Mouse (Mus musculus) lung, postnatal 0 days (tissue): ENCODE measurements around the gene Mcur1. TPM values are rescaled to one million over a fixed set of nuclear protein-coding genes. Genes with fewer than 3 reads are reported as not detected.

Source experiments
- ATAC-seq: fragments of 200-750 bp; cut with Nextera tagmentation; 2 replicates; pipeline ENCODE4 v1.8.0; 2017; ENCODE audit warnings: moderate library complexity
- DNase-seq: peaks from one replicate; pipeline ENCODE4 v3.0.0-alpha.2; 2016; ENCODE audit warnings: low spot score
- H3K27ac ChIP-seq: fragments of 300-500 bp; sonication (generic); 2 replicates; pipeline ENCODE4 v1.5.1; 2014; ENCODE audit warnings: antibody characterized with exemption, mild to moderate bottlenecking, low read length, mixed read lengths
- H3K27me3 ChIP-seq: fragments of 300-500 bp; sonication (generic); replicated peaks from 2 replicates; pipeline ENCODE4 v1.6.1; 2014; ENCODE audit warnings: low read length, mixed read lengths; ENCODE audit not compliant: insufficient read depth
- H3K36me3 ChIP-seq: fragments of 300-500 bp; sonication (generic); 2 replicates; pipeline ENCODE4 v1.6.1; 2014; ENCODE audit warnings: low read length, mixed read lengths; ENCODE audit not compliant: insufficient read depth
- H3K4me1 ChIP-seq: fragments of 300-500 bp; sonication (generic); 2 replicates; pipeline ENCODE4 v1.6.1; 2014; ENCODE audit warnings: antibody characterized with exemption, low read depth, low read length, mixed read lengths; ENCODE audit not compliant: insufficient read depth
- H3K4me2 ChIP-seq: fragments of 300-500 bp; sonication (generic); replicated peaks from 2 replicates; pipeline ENCODE4 v1.6.1; 2014; ENCODE audit warnings: low read depth, mild to moderate bottlenecking, low read length, moderate library complexity, mixed read lengths
- H3K4me3 ChIP-seq: fragments of 300-500 bp; sonication (generic); 2 replicates; pipeline ENCODE4 v1.5.1; 2014; ENCODE audit warnings: low read depth, low read length
- H3K9ac ChIP-seq: fragments of 300-500 bp; sonication (generic); replicated peaks from 2 replicates; pipeline ENCODE4 v1.6.1; 2014; ENCODE audit warnings: low read depth, mild to moderate bottlenecking
- H3K9me3 ChIP-seq: fragments of 300-500 bp; sonication (generic); 2 replicates; pipeline ENCODE4 v1.6.1; 2016; ENCODE audit warnings: low read length, mixed read lengths
- CTCF ChIP-seq: IDR thresholded peaks from 2 replicates; pipeline ENCODE4 v1.5.1; 2016; ENCODE audit warnings: antibody characterized with exemption, mild to moderate bottlenecking
- EP300 ChIP-seq: IDR thresholded peaks from 2 replicates; pipeline ENCODE4 v1.6.1; 2016; ENCODE audit warnings: antibody characterized with exemption, mild to moderate bottlenecking, control low read depth
- WGBS: fragments of 180-500 bp; shearing (Covaris S2); extraction: QIAGEN DNeasy Blood & Tissue Kit; methylation state at CpG from one replicate; pipeline ENCODE4 v1.1.7; 2014; 5-methylcytosine and 5-hydroxymethylcytosine counted together
- polyA plus RNA-seq: library from polyadenylated mRNA; unstranded; fragments of >200 nt; fragmentation: Nextera tagmentation; extraction: Ambion mirVana; gene quantifications from 2 replicates; pipeline ENCODE4 v1.2.1, GENCODE M21; 2015

The Mcur1 gene
- polyA plus RNA-seq, 1 experiment from 2014 or later, result 20.0 TPM

- H3K9me3 ChIP-seq, result no peaks in the 10 kb centered on the region
- no peak overlapping the region for H3K27ac ChIP-seq
- ATAC-seq, result no peak
- H3K4me3 ChIP-seq, result no peak overlapping the region
- no peak overlapping the region for H3K4me2 ChIP-seq
- peak; percentile 48 for DNase-seq
- no peak overlapping the region for H3K9ac ChIP-seq
- 71% methylated on average over 25 of the region's 25 CpGs for WGBS
- no peak for TF ChIP-seq EP300
- TF ChIP-seq CTCF, result no peak
- H3K4me1 ChIP-seq, result no peaks in the 10 kb centered on the region
- no peaks in the 10 kb centered on the region for H3K27me3 ChIP-seq
- H3K36me3 ChIP-seq, result no peaks in the 10 kb centered on the region
Observed at GRCm38 (mm10) chr13:43567141-43567891, 7.3 kb upstream of the Mcur1 start.

GRCm38 (mm10) chr13:43566184-43566583, 6.2 kb upstream of the Mcur1 start:
- TF ChIP-seq CTCF (no peak), EP300 (no peak)
- H3K4me1 ChIP-seq, result no peaks in the 10 kb centered on the region
- no peak overlapping the region for H3K4me2 ChIP-seq
- ATAC-seq, result no peak
- H3K36me3 ChIP-seq, result no peaks in the 10 kb centered on the region
- 89% methylated on average over 8 of the region's 8 CpGs for WGBS
- no peaks in the 10 kb centered on the region for H3K9me3 ChIP-seq
- DNase-seq, result no peak
- H3K27ac ChIP-seq, result no peak overlapping the region
- no peak overlapping the region for H3K9ac ChIP-seq
- no peak overlapping the region for H3K4me3 ChIP-seq
- H3K27me3 ChIP-seq, result no peaks in the 10 kb centered on the region

- no peak overlapping the region for H3K4me3 ChIP-seq
- no peak overlapping the region for H3K4me2 ChIP-seq
- H3K27me3 ChIP-seq, result no peaks in the 10 kb centered on the region
- H3K9ac ChIP-seq, result no peak overlapping the region
- no peaks in the 10 kb centered on the region for H3K9me3 ChIP-seq
- H3K36me3 ChIP-seq, result no peaks in the 10 kb centered on the region
- H3K4me1 ChIP-seq, result no peaks in the 10 kb centered on the region
- DNase-seq (peak; percentile 91), ATAC-seq (peak; percentile 53; the same call in 1 of the 2 replicates)
- 8% methylated on average over 9 of the region's 9 CpGs for WGBS
- TF ChIP-seq CTCF (peak; percentile 95), EP300 (no peak)
- H3K27ac ChIP-seq, result no peak overlapping the region
Observed at GRCm38 (mm10) chr13:43565346-43565745, 5.4 kb upstream of the Mcur1 start.

- no peak overlapping the region for H3K4me3 ChIP-seq
- H3K4me1 ChIP-seq, result no peaks in the 10 kb centered on the region
- TF ChIP-seq EP300 (no peak), CTCF (no peak)
- no peaks in the 10 kb centered on the region for H3K9me3 ChIP-seq
- no peak overlapping the region for H3K27ac ChIP-seq
- WGBS, result 83% methylated on average over 5 of the region's 5 CpGs
- H3K9ac ChIP-seq, result no peak overlapping the region
- H3K36me3 ChIP-seq, result no peaks in the 10 kb centered on the region
- DNase-seq (no peak), ATAC-seq (no peak)
- no peak overlapping the region for H3K4me2 ChIP-seq
- no peaks in the 10 kb centered on the region for H3K27me3 ChIP-seq
Observed at GRCm38 (mm10) chr13:43564733-43565132, 4.7 kb upstream of the Mcur1 start.

- WGBS, result 88% methylated on average over 5 of the region's 5 CpGs
- no peaks in the 10 kb centered on the region for H3K36me3 ChIP-seq
- peaks cover 11% of the 10 kb centered on the region for H3K4me1 ChIP-seq
- H3K9me3 ChIP-seq, result no peaks in the 10 kb centered on the region
- H3K9ac ChIP-seq, result no peak overlapping the region
- no peaks in the 10 kb centered on the region for H3K27me3 ChIP-seq
- DNase-seq (no peak), ATAC-seq (no peak)
- no peak overlapping the region for H3K4me3 ChIP-seq
- no peak overlapping the region for H3K4me2 ChIP-seq
- TF ChIP-seq EP300 (no peak), CTCF (no peak)
- H3K27ac ChIP-seq, result no peak overlapping the region
Observed at GRCm38 (mm10) chr13:43562726-43563125, 2.7 kb upstream of the Mcur1 start.

- peaks cover 16% of the 10 kb centered on the region for H3K4me1 ChIP-seq
- H3K36me3 ChIP-seq, result no peaks in the 10 kb centered on the region
- 8% methylated on average over 18 of the region's 18 CpGs for WGBS
- H3K27me3 ChIP-seq, result no peaks in the 10 kb centered on the region
- no peak for TF ChIP-seq CTCF
- TF ChIP-seq EP300, result no peak
- peak overlapping the region; percentile 76 for H3K4me3 ChIP-seq
- peak overlapping the region; percentile 97 for H3K27ac ChIP-seq
- H3K9me3 ChIP-seq, result no peaks in the 10 kb centered on the region
- ATAC-seq (no peak), DNase-seq (peak; percentile 70)
- peak overlapping the region; percentile 68 for H3K9ac ChIP-seq
- H3K4me2 ChIP-seq, result peak overlapping the region; percentile 91
Observed at GRCm38 (mm10) chr13:43560458-43561411, 744 bp upstream of the Mcur1 start.
